Mouse (Mus musculus) hindbrain, embryonic 12.5 days (tissue): ENCODE results near the gene Dnah1. TPM values are rescaled to one million over a fixed set of nuclear protein-coding genes. Genes with fewer than 3 reads are reported as not detected.

Experiments used
- polyA plus RNA-seq: library from polyadenylated mRNA; unstranded; fragments of >200 nt; fragmentation: Nextera tagmentation; extraction: Ambion mirVana; gene quantifications from 2 replicates; pipeline ENCODE4 v1.2.1, GENCODE M21; 2016

Gene Dnah1
- polyA plus RNA-seq, 1 experiment from 2014 or later: 6.5 TPM

Other genes with a start within 250 kb of the Dnah1 start
- 54.3 and 63.9 TPM in 2 replicates for gene Smim4, start 194.9 kb downstream of the Dnah1 start, polyA plus RNA-seq
- gene Nt5dc2, start 192.8 kb downstream of the Dnah1 start, polyA plus RNA-seq: 401 and 429 TPM in 2 replicates
- gene Stab1, start 155.3 kb downstream of the Dnah1 start, polyA plus RNA-seq: 29.7 and 33.9 TPM in 2 replicates
- 10.5 and 49.9 TPM in 2 replicates for gene Tnnc1, start 115.6 kb downstream of the Dnah1 start, polyA plus RNA-seq
- gene Nisch, start 107.0 kb downstream of the Dnah1 start, polyA plus RNA-seq: 464 and 474 TPM in 2 replicates
- 0.79 and 1.2 TPM in 2 replicates for gene Sema3g, start 106.0 kb downstream of the Dnah1 start, polyA plus RNA-seq
- 12.4 TPM in 2 replicates for gene Phf7, start 72.6 kb downstream of the Dnah1 start, polyA plus RNA-seq
- 110 and 112 TPM in 2 replicates for gene Bap1, start 72.4 kb downstream of the Dnah1 start, polyA plus RNA-seq
- 53.1 and 61.7 TPM in 2 replicates for gene Capn7, start 12.7 kb upstream of the Dnah1 start, polyA plus RNA-seq
- 54.9 and 68.0 TPM in 2 replicates for gene Sh3bp5, start 112.2 kb upstream of the Dnah1 start, polyA plus RNA-seq
- 19.3 and 19.8 TPM in 2 replicates for gene Eaf1, start 170.5 kb upstream of the Dnah1 start, polyA plus RNA-seq
- gene Mettl6, start 171.1 kb upstream of the Dnah1 start, polyA plus RNA-seq: 62.6 and 73.8 TPM in 2 replicates